Mouse (Mus musculus) myocyte (in vitro differentiated cells): Measurements from ENCODE around the gene Arid5b.
"Not testable (repeated sequence)": the region's sequence is repeated elsewhere in the genome, so short reads cannot be mapped to it uniquely, and the experiment has no call there.

Experiments used
- CEBPB ChIP-seq: IDR thresholded peaks from 2 replicates; pipeline ENCODE4 v1.6.1; 2011; ENCODE audit warnings: mild to moderate bottlenecking, moderate library complexity; ENCODE audit not compliant: poor library complexity, insufficient read depth, severe bottlenecking
- MAX ChIP-seq: IDR thresholded peaks from one replicate; pipeline ENCODE4 v1.6.1; 2011; ENCODE audit warnings: low read depth, mild to moderate bottlenecking, control low read depth
- MYOD1 ChIP-seq, 3 experiments: IDR thresholded peaks; one replicate each; pipeline ENCODE4 v1.6.1; 2011; ENCODE audit warnings: control low read depth in 2 of 3, low read depth in 2 of 3, mild to moderate bottlenecking in 2 of 3, moderate library complexity in 1 of 3; ENCODE audit not compliant: insufficient read length in 2 of 3, control insufficient read depth in 1 of 3
- POLR2A ChIP-seq: IDR thresholded peaks from one replicate; pipeline ENCODE4 v1.6.1; 2011; ENCODE audit warnings: low read depth, mild to moderate bottlenecking, control low read depth, moderate library complexity; ENCODE audit not compliant: insufficient read length
- POLR2AphosphoS2 ChIP-seq: IDR thresholded peaks from one replicate; pipeline ENCODE4 v1.6.1; 2011; ENCODE audit warnings: low read depth, control low read depth; ENCODE audit not compliant: insufficient read length
- SRF ChIP-seq: IDR thresholded peaks from one replicate; pipeline ENCODE4 v1.6.1; 2011; ENCODE audit warnings: low read depth; ENCODE audit not compliant: control insufficient read depth, insufficient read length
- TCF12 ChIP-seq: IDR thresholded peaks from one replicate; pipeline ENCODE4 v1.6.1; 2011; ENCODE audit warnings: mild to moderate bottlenecking, control low read depth; ENCODE audit not compliant: poor library complexity, insufficient read depth, severe bottlenecking
- USF1 ChIP-seq: IDR thresholded peaks from one replicate; pipeline ENCODE4 v1.6.1; 2011; ENCODE audit warnings: low read depth, mild to moderate bottlenecking, control low read depth, moderate library complexity

- not testable (repeated sequence) for TF ChIP-seq POLR2AphosphoS2; TCF12; USF1; POLR2A; MYOD1 (IDR thresholded peaks at IDR 0.05; ENCODE audit: control insufficient read depth in 1 of 3, insufficient read length in 2 of 3, low read depth in 2 of 3); SRF; CEBPB; MAX
These were observed 178.7 kb downstream of the Arid5b start for GRCm38 (mm10) chr10:68099801-68100200.
